In genomic region chr7:75141919-75142700, GRCm38 (mm10) we compare ENCODE assay signal across 8 mouse cellular contexts.
DNase-seq lines count a peak whose midpoint lies in the region; ATAC-seq lines count a peak whose summit lies in the region.

No protein-coding gene starts in this region.

- no peak for ATAC-seq in lung, embryonic 16.5 days (ENCODE audit: low read depth)
- no peak for ATAC-seq in limb, embryonic 15.5 days (ENCODE audit: insufficient number of reproducible peaks, low FRiP score, low TSS enrichment, low read depth)
- ATAC-seq in neural tube, embryonic 15.5 days (ENCODE audit: low FRiP score), result 0 out of 2 replicates have a peak, but pooled peaks have one; percentile 17

- no peak overlapping the region for H3K27ac ChIP-seq in lung, embryonic 16.5 days (ENCODE audit: low read length)
- H3K27ac ChIP-seq in limb, embryonic 15.5 days, result peak overlapping the region; percentile 57
- no peak overlapping the region for H3K27ac ChIP-seq in neural tube, embryonic 15.5 days (replicated peaks)

- peaks cover 3% of the 10 kb centered on the region; the same call in 1 of the 2 replicates for H3K4me1 ChIP-seq in lung, embryonic 16.5 days (replicated peaks; ENCODE audit: control insufficient read depth, insufficient read depth, low read length)
- peaks cover 8% of the 10 kb centered on the region for H3K4me1 ChIP-seq in limb, embryonic 15.5 days
- peaks cover 10% of the 10 kb centered on the region for H3K4me1 ChIP-seq in neural tube, embryonic 15.5 days

- peak overlapping the region; percentile 60 for H3K4me2 ChIP-seq in lung, embryonic 16.5 days (ENCODE audit: low read depth, low read length)
- peak overlapping the region; percentile 55 for H3K4me2 ChIP-seq in limb, embryonic 15.5 days
- H3K4me2 ChIP-seq in neural tube, embryonic 15.5 days, result peak overlapping the region; percentile 51

- peak; percentile 16 for DNase-seq in cerebellum, adult 11 months
- DNase-seq in cerebellum, postnatal 4 days (ENCODE audit: low spot score in 2 of 2), result no peak
- DNase-seq in lung, postnatal 25 days (ENCODE audit: low spot score), result no peak
- peak; percentile 7 for DNase-seq in gastrocnemius, postnatal 25 days
- DNase-seq in urinary bladder, postnatal 10 days (ENCODE audit: low spot score), result no peak

- H3K9me3 ChIP-seq in lung, embryonic 16.5 days (ENCODE audit: control insufficient read depth, low read length), result no peaks in the 10 kb centered on the region
- no peaks in the 10 kb centered on the region for H3K9me3 ChIP-seq in limb, embryonic 15.5 days
- H3K9me3 ChIP-seq in neural tube, embryonic 15.5 days (replicated peaks), result no peaks in the 10 kb centered on the region

- H3K9ac ChIP-seq in lung, embryonic 16.5 days (ENCODE audit: low read length), result peak overlapping the region; percentile 3; the same call in 1 of the 2 replicates
- H3K9ac ChIP-seq in limb, embryonic 15.5 days, result 0 out of 2 replicates have a peak overlapping the region, but pooled peaks have one; percentile 4
- no peak overlapping the region for H3K9ac ChIP-seq in neural tube, embryonic 15.5 days (replicated peaks)

- WGBS in lung, embryonic 16.5 days, result 7% methylated on average over 17 of the region's 17 CpGs
- 5% methylated on average over 17 of the region's 17 CpGs for whole genome bisulfite sequencing in limb, embryonic 15.5 days
- 8% methylated on average over 17 of the region's 17 CpGs for WGBS in neural tube, embryonic 15.5 days

- H3K36me3 ChIP-seq in lung, embryonic 16.5 days (ENCODE audit: control insufficient read depth, insufficient read depth, low read length), result no peaks in the 10 kb centered on the region
- H3K36me3 ChIP-seq in limb, embryonic 15.5 days, result no peaks in the 10 kb centered on the region
- H3K36me3 ChIP-seq in neural tube, embryonic 15.5 days, result no peaks in the 10 kb centered on the region

- no peaks in the 10 kb centered on the region for H3K27me3 ChIP-seq in lung, embryonic 16.5 days (ENCODE audit: control insufficient read depth, insufficient read depth, low read depth, low read length)
- no peaks in the 10 kb centered on the region for H3K27me3 ChIP-seq in limb, embryonic 15.5 days
- no peaks in the 10 kb centered on the region; the same call in 1 of the 2 replicates for H3K27me3 ChIP-seq in neural tube, embryonic 15.5 days (replicated peaks)

- peak overlapping the region; percentile 38 for H3K4me3 ChIP-seq in lung, embryonic 16.5 days (ENCODE audit: low read length)
- peak overlapping the region; percentile 30 for H3K4me3 ChIP-seq in limb, embryonic 15.5 days
- peak overlapping the region; percentile 20 for H3K4me3 ChIP-seq in neural tube, embryonic 15.5 days (replicated peaks)

Comparison
In these comparisons a context has a peak if more than half of its experiments do, and no peak if none do; other contexts are left out.
1. DNase-seq: peak in cerebellum, adult 11 months (single experiment) and gastrocnemius, postnatal 25 days (single experiment); none in cerebellum, postnatal 4 days (0 of 2), lung, postnatal 25 days (single experiment) and urinary bladder, postnatal 10 days (single experiment).
2. Peak in every context shown above with its lines, with median percentiles within 50 percentile points of each other: H3K4me2 ChIP-seq and H3K4me3 ChIP-seq.